Mouse (Mus musculus): ENCODE results near the gene Map1s. TPM values are rescaled to one million over a fixed set of nuclear protein-coding genes. Genes with fewer than 3 reads are reported as not detected.

The Map1s gene
- total and polyA plus RNA-seq, 3 experiments: 9.5 to 51.4 (median 30.9) TPM

- no peak overlapping the region for H3K4me3 ChIP-seq (replicated peaks in 1 of 3; ENCODE audit: low read depth in 2 of 3, low read length in 2 of 3, poor library complexity in 1 of 3)
- TF ChIP-seq TBP (conservative IDR thresholded peaks at IDR 0.05; ENCODE audit: low read depth, low read length) (no peak), PAX5 (IDR thresholded peaks at IDR 0.05; ENCODE audit: low read length) (no peak), ZC3H11A (IDR thresholded peaks at IDR 0.05; ENCODE audit: low read depth, low read length) (no peak), MAZ (IDR thresholded peaks at IDR 0.05; ENCODE audit: low read depth, low read length) (no peak), MYC (IDR thresholded peaks at IDR 0.05; ENCODE audit: low read depth, low read length) (no peak), SMC3 (IDR thresholded peaks at IDR 0.05; ENCODE audit: low read depth, low read length) (no peak), POLR2AphosphoS2 (IDR thresholded peaks at IDR 0.05; ENCODE audit: low read depth, low read length) (no peak), UBTF (IDR thresholded peaks at IDR 0.05; ENCODE audit: low read depth, low read length) (no peak), BHLHE40 (IDR thresholded peaks at IDR 0.05; ENCODE audit: low read depth, low read length) (no peak), ZMIZ1 (IDR thresholded peaks at IDR 0.05; ENCODE audit: low read depth, low read length) (no peak), MAFK (IDR thresholded peaks at IDR 0.05; ENCODE audit: insufficient replicate concordance, low read length) (no peak), ELF1 (IDR thresholded peaks at IDR 0.05; ENCODE audit: low read depth, low read length) (no peak), TCF12 (IDR thresholded peaks at IDR 0.05; ENCODE audit: low read depth, low read length) (no peak), CHD1 (IDR thresholded peaks at IDR 0.05; ENCODE audit: low read depth, low read length) (no peak), NELFE (IDR thresholded peaks at IDR 0.05; ENCODE audit: low read depth, low read length) (no peak), EP300 (IDR thresholded peaks at IDR 0.05; ENCODE audit: low read length) (no peak), POLR2A (IDR thresholded peaks at IDR 0.05; ENCODE audit: low read depth, low read length) (no peak), SIN3A (IDR thresholded peaks at IDR 0.05; ENCODE audit: low read length) (no peak), JUND (conservative IDR thresholded peaks at IDR 0.05; ENCODE audit: low read depth, low read length) (no peak)
- DNase-seq (ENCODE audit: extremely low read depth): no peak
- no peaks in the 10 kb centered on the region for H3K4me1 ChIP-seq (ENCODE audit: control insufficient read depth in 1 of 2, insufficient read depth in 2 of 2)
- H3K4me2 ChIP-seq (ENCODE audit: insufficient read depth, low read depth, poor library complexity, severe bottlenecking): no peak overlapping the region
- H3K27me3 ChIP-seq (replicated peaks): peaks cover 33% of the 10 kb centered on the region
- dilution Hi-C loops (cut with MboI; ENCODE audit: extremely low pct_ligation_motif_present, extremely low pct_unique_long_range_greater_than_20kb, low sequenced_read_pairs): no loop called here
- no peaks in the 10 kb centered on the region for H3K79me2 ChIP-seq (replicated peaks; ENCODE audit: control insufficient read depth, extremely low read depth, insufficient read depth, poor library complexity, severe bottlenecking)
- no peak overlapping the region for H3K27ac ChIP-seq (ENCODE audit: insufficient read depth, low read depth)
- in situ Hi-C loops (cut with MboI; ENCODE audit: low pct_ligation_motif_present, low pct_unique_long_range_greater_than_20kb, low sequenced_read_pairs): no loop called here
- no peak overlapping the region for H3K9ac ChIP-seq (ENCODE audit: insufficient read depth, low read depth)
- H3K36me3 ChIP-seq (replicated peaks in 1 of 2; ENCODE audit: control insufficient read depth in 1 of 2, insufficient read depth in 1 of 2, low read length in 1 of 2): no peaks in the 10 kb centered on the region
- no peaks in the 10 kb centered on the region for H3K9me3 ChIP-seq (replicated peaks; ENCODE audit: low read length)
Measured at GRCm38 (mm10) chr8:70964861-70965260, 59.1 kb downstream of the Map1s start.

Other genes starting within 250 kb of the Map1s start
- 15.2 and 22.9 TPM in 2 replicates for gene Pgpep1, start 245.5 kb upstream of the Map1s start, total RNA-seq (2012; rRNA removed)
- gene Pgpep1, start 245.5 kb upstream of the Map1s start, total RNA-seq (2014; rRNA removed): 10.3 and 12.3 TPM in 2 replicates
- 30.0 and 35.1 TPM in 2 replicates for gene Pgpep1, start 245.5 kb upstream of the Map1s start, polyA plus RNA-seq (2012; ENCODE audit: insufficient read length, low read depth)
- gene Lsm4, start 232.7 kb upstream of the Map1s start, total RNA-seq (2012; rRNA removed): 135 and 168 TPM in 2 replicates
- gene Lsm4, start 232.7 kb upstream of the Map1s start, total RNA-seq (2014; rRNA removed): 134 and 143 TPM in 2 replicates
- gene Lsm4, start 232.7 kb upstream of the Map1s start, polyA plus RNA-seq (2012; ENCODE audit: insufficient read length, low read depth): 240 and 256 TPM in 2 replicates
- gene Jund, start 207.0 kb upstream of the Map1s start, total RNA-seq (2012; rRNA removed): 279 and 287 TPM in 2 replicates
- 147 and 191 TPM in 2 replicates for gene Jund, start 207.0 kb upstream of the Map1s start, total RNA-seq (2014; rRNA removed)
- 255 and 283 TPM in 2 replicates for gene Jund, start 207.0 kb upstream of the Map1s start, polyA plus RNA-seq (2012; ENCODE audit: insufficient read length, low read depth)
- not detected in 2 replicates for gene Iqcn, start 202.5 kb upstream of the Map1s start, total RNA-seq (2012; rRNA removed)
- not detected in 2 replicates for gene Iqcn, start 202.5 kb upstream of the Map1s start, total RNA-seq (2014; rRNA removed)
- gene Iqcn, start 202.5 kb upstream of the Map1s start, polyA plus RNA-seq (2012; ENCODE audit: insufficient read length, low read depth): 0.07 TPM in 1 of 2 replicates, not detected in the other
- 0.25 and 0.34 TPM in 2 replicates for gene Gm3336, start 187.4 kb upstream of the Map1s start, total RNA-seq (2012; rRNA removed)
- 0.31 TPM in 1 of 2 replicates, not detected in the other for gene Gm3336, start 187.4 kb upstream of the Map1s start, total RNA-seq (2014; rRNA removed)
- gene Gm3336, start 187.4 kb upstream of the Map1s start, polyA plus RNA-seq (2012; ENCODE audit: insufficient read length, low read depth): 0.49 and 0.89 TPM in 2 replicates
- gene Pde4c, start 182.2 kb upstream of the Map1s start, total RNA-seq (2012; rRNA removed): 3.8 and 4.7 TPM in 2 replicates
- 2.3 and 3.1 TPM in 2 replicates for gene Pde4c, start 182.2 kb upstream of the Map1s start, total RNA-seq (2014; rRNA removed)
- 6.5 TPM in 2 replicates for gene Pde4c, start 182.2 kb upstream of the Map1s start, polyA plus RNA-seq (2012; ENCODE audit: insufficient read length, low read depth)
- 1.8 and 1.9 TPM in 2 replicates for gene Rab3a, start 151.3 kb upstream of the Map1s start, total RNA-seq (2012; rRNA removed)
- 0.32 and 0.87 TPM in 2 replicates for gene Rab3a, start 151.3 kb upstream of the Map1s start, total RNA-seq (2014; rRNA removed)
- gene Rab3a, start 151.3 kb upstream of the Map1s start, polyA plus RNA-seq (2012; ENCODE audit: insufficient read length, low read depth): 0.65 and 0.99 TPM in 2 replicates
- gene Mpv17l2, start 145.0 kb upstream of the Map1s start, total RNA-seq (2012; rRNA removed): 25.3 and 28.5 TPM in 2 replicates
- 22.8 and 27.1 TPM in 2 replicates for gene Mpv17l2, start 145.0 kb upstream of the Map1s start, total RNA-seq (2014; rRNA removed)
- gene Mpv17l2, start 145.0 kb upstream of the Map1s start, polyA plus RNA-seq (2012; ENCODE audit: insufficient read length, low read depth): 31.9 and 36.1 TPM in 2 replicates
- 37.4 and 45.9 TPM in 2 replicates for gene Pik3r2, start 129.2 kb upstream of the Map1s start, total RNA-seq (2012; rRNA removed)
- 12.4 and 13.8 TPM in 2 replicates for gene Pik3r2, start 129.2 kb upstream of the Map1s start, total RNA-seq (2014; rRNA removed)
- gene Pik3r2, start 129.2 kb upstream of the Map1s start, polyA plus RNA-seq (2012; ENCODE audit: insufficient read length, low read depth): 16.3 and 25.8 TPM in 2 replicates
- gene Mast3, start 100.9 kb upstream of the Map1s start, total RNA-seq (2012; rRNA removed): 11.3 and 11.6 TPM in 2 replicates
- gene Mast3, start 100.9 kb upstream of the Map1s start, total RNA-seq (2014; rRNA removed): 3.3 and 7.0 TPM in 2 replicates
- 22.2 and 23.4 TPM in 2 replicates for gene Mast3, start 100.9 kb upstream of the Map1s start, polyA plus RNA-seq (2012; ENCODE audit: insufficient read length, low read depth)
- 17.3 and 23.2 TPM in 2 replicates for gene Il12rb1, start 97.5 kb upstream of the Map1s start, total RNA-seq (2012; rRNA removed)
- 4.5 and 5.6 TPM in 2 replicates for gene Il12rb1, start 97.5 kb upstream of the Map1s start, total RNA-seq (2014; rRNA removed)
- gene Il12rb1, start 97.5 kb upstream of the Map1s start, polyA plus RNA-seq (2012; ENCODE audit: insufficient read length, low read depth): 11.4 and 12.5 TPM in 2 replicates
- 7.2 and 8.0 TPM in 2 replicates for gene Arrdc2, start 66.2 kb upstream of the Map1s start, total RNA-seq (2012; rRNA removed)
- 5.6 and 8.8 TPM in 2 replicates for gene Arrdc2, start 66.2 kb upstream of the Map1s start, total RNA-seq (2014; rRNA removed)
- 4.3 and 6.1 TPM in 2 replicates for gene Arrdc2, start 66.2 kb upstream of the Map1s start, polyA plus RNA-seq (2012; ENCODE audit: insufficient read length, low read depth)
- 0.13 and 0.21 TPM in 2 replicates for gene Kcnn1, start 42.7 kb upstream of the Map1s start, total RNA-seq (2012; rRNA removed)
- not detected in 2 replicates for gene Kcnn1, start 42.7 kb upstream of the Map1s start, total RNA-seq (2014; rRNA removed)
- gene Kcnn1, start 42.7 kb upstream of the Map1s start, polyA plus RNA-seq (2012; ENCODE audit: insufficient read length, low read depth): not detected in 2 replicates
- 58.7 and 62.9 TPM in 2 replicates for gene Ccdc124, start 32.0 kb upstream of the Map1s start, total RNA-seq (2012; rRNA removed)
- 29.2 and 36.2 TPM in 2 replicates for gene Ccdc124, start 32.0 kb upstream of the Map1s start, total RNA-seq (2014; rRNA removed)
- 82.0 and 113 TPM in 2 replicates for gene Ccdc124, start 32.0 kb upstream of the Map1s start, polyA plus RNA-seq (2012; ENCODE audit: insufficient read length, low read depth)
- gene Slc5a5, start 13.2 kb upstream of the Map1s start, total RNA-seq (2012; rRNA removed): 0.04 and 0.21 TPM in 2 replicates
- 0.16 TPM in 1 of 2 replicates, not detected in the other for gene Slc5a5, start 13.2 kb upstream of the Map1s start, total RNA-seq (2014; rRNA removed)
- gene Slc5a5, start 13.2 kb upstream of the Map1s start, polyA plus RNA-seq (2012; ENCODE audit: insufficient read length, low read depth): 0.26 and 0.41 TPM in 2 replicates
- gene Rpl18a, start 8.5 kb upstream of the Map1s start, total RNA-seq (2012; rRNA removed): 4,693 and 5,917 TPM in 2 replicates
- 1,807 and 2,035 TPM in 2 replicates for gene Rpl18a, start 8.5 kb upstream of the Map1s start, total RNA-seq (2014; rRNA removed)
- 3,837 and 4,364 TPM in 2 replicates for gene Rpl18a, start 8.5 kb upstream of the Map1s start, polyA plus RNA-seq (2012; ENCODE audit: insufficient read length, low read depth)